Mouse (Mus musculus) limb, embryonic 14.5 days (tissue): ENCODE results near the gene Fbrs. TPM values are rescaled to one million over a fixed set of nuclear protein-coding genes. Genes with fewer than 3 reads are reported as not detected.
"Not testable (repeated sequence)": the region's sequence is repeated elsewhere in the genome, so short reads cannot be mapped to it uniquely, and the experiment has no call there.

ENCODE experiments used
- ATAC-seq: fragments of 200-750 bp; cut with Nextera tagmentation; 2 replicates; pipeline ENCODE4 v1.8.0; 2017; ENCODE audit warnings: low read depth, moderate number of reproducible peaks, moderate TSS enrichment; ENCODE audit not compliant: low FRiP score
- DNase-seq: peaks from one replicate; pipeline ENCODE4 v3.0.0-alpha.2; 2015; ENCODE audit warnings: low spot score
- H3K27ac ChIP-seq: fragments of 300-500 bp; sonication (generic); replicated peaks from 2 replicates; pipeline ENCODE4 v1.5.1; 2014; ENCODE audit warnings: low read depth, mild to moderate bottlenecking, low read length, moderate library complexity, mixed read lengths
- H3K27me3 ChIP-seq: fragments of 300-500 bp; sonication (generic); 2 replicates; pipeline ENCODE4 v1.6.1; 2014; ENCODE audit warnings: low read length, mixed read lengths; ENCODE audit not compliant: control insufficient read depth, insufficient read depth
- H3K36me3 ChIP-seq: fragments of 300-500 bp; sonication (generic); 2 replicates; pipeline ENCODE4 v1.6.1; 2014; ENCODE audit warnings: mild to moderate bottlenecking, low read length, moderate library complexity, mixed read lengths; ENCODE audit not compliant: control insufficient read depth, insufficient read depth
- H3K4me1 ChIP-seq: fragments of 300-500 bp; sonication (generic); 2 replicates; pipeline ENCODE4 v1.6.1; 2014; ENCODE audit warnings: antibody characterized with exemption, low read length, mixed read lengths; ENCODE audit not compliant: control insufficient read depth, insufficient read depth
- H3K4me2 ChIP-seq: fragments of 300-500 bp; sonication (generic); replicated peaks from 2 replicates; pipeline ENCODE4 v1.6.1; 2014; ENCODE audit warnings: low read depth, mild to moderate bottlenecking, low read length, moderate library complexity; ENCODE audit not compliant: severe bottlenecking
- H3K4me3 ChIP-seq: fragments of 300-500 bp; sonication (generic); replicated peaks from 2 replicates; pipeline ENCODE4 v1.5.1; 2014; ENCODE audit warnings: low read length
- H3K9ac ChIP-seq: fragments of 300-500 bp; sonication (generic); 2 replicates; pipeline ENCODE4 v1.6.1; 2014; ENCODE audit warnings: mild to moderate bottlenecking, low read depth, low read length, moderate library complexity; ENCODE audit not compliant: severe bottlenecking
- H3K9me3 ChIP-seq: fragments of 300-500 bp; sonication (generic); 2 replicates; pipeline ENCODE4 v1.6.1; 2016; ENCODE audit warnings: low read length; ENCODE audit not compliant: control insufficient read depth
- POLR2A ChIP-seq: fragments of 200-500 bp; IDR thresholded peaks from 2 replicates; pipeline ENCODE4 v1.8.0; 2012; ENCODE audit warnings: inconsistent platforms, mild to moderate bottlenecking, moderate library complexity, borderline replicate concordance; ENCODE audit not compliant: insufficient read depth, insufficient read length; ENCODE audit errors: extremely low read depth
- WGBS: fragments of 180-500 bp; shearing (Covaris S2); extraction: QIAGEN DNeasy Blood & Tissue Kit; methylation state at CpG from one replicate; pipeline ENCODE4 v1.1.7; 2014; 5-methylcytosine and 5-hydroxymethylcytosine counted together
- polyA plus RNA-seq, 2 experiments: library from polyadenylated mRNA; depleted of rRNA in 1 of 2; stranded (reverse) in 1 of 2; unstranded in 1 of 2; fragments of >200 nt; fragmentation: Nextera tagmentation in 1 of 2; extraction: Ambion mirVana in 1 of 2; gene quantifications; 2 replicates each; pipeline versions ENCODE4 v1.2.1 to v1.2.3; 2012 to 2014

Fbrs gene
- polyA plus RNA-seq, 2 experiments, result 17.3 to 49.8 TPM

GRCm38 (mm10) chr7:127485416-127485815, 6.4 kb downstream of the Fbrs start:
- Histone ChIP-seq H3K4me1 (peaks cover 5% of the 10 kb centered on the region), H3K4me2 (no peak overlapping the region), H3K36me3 (peaks cover 93% of the 10 kb centered on the region), H3K4me3 (no peak overlapping the region), H3K9ac (no peak overlapping the region), H3K27me3 (no peaks in the 10 kb centered on the region), H3K9me3 (no peaks in the 10 kb centered on the region), H3K27ac (no peak overlapping the region)
- no peak for TF ChIP-seq POLR2A
- DNase-seq (no peak), ATAC-seq (no peak)
- 89% methylated on average over 5 of the region's 5 CpGs for WGBS

- H3K4me2 ChIP-seq, DNase-seq, H3K9me3 ChIP-seq, H3K27ac ChIP-seq, H3K4me3 ChIP-seq, H3K4me1 ChIP-seq, H3K9ac ChIP-seq, H3K27me3 ChIP-seq, ATAC-seq: not testable (repeated sequence)
- 87% methylated on average over 4 of the region's 5 CpGs for WGBS
- peaks cover 85% of the 10 kb centered on the region for H3K36me3 ChIP-seq
These were observed 9.4 kb downstream of the Fbrs start for GRCm38 (mm10) chr7:127488364-127488763.

- Histone ChIP-seq H3K9ac (no peak overlapping the region), H3K4me3 (no peak overlapping the region), H3K4me2 (no peak overlapping the region), H3K9me3 (no peaks in the 10 kb centered on the region), H3K27me3 (no peaks in the 10 kb centered on the region), H3K36me3 (peaks cover 69% of the 10 kb centered on the region), H3K27ac (no peak overlapping the region), H3K4me1 (no peaks in the 10 kb centered on the region)
- no peak for ATAC-seq
- DNase-seq, result no peak
- no peak for TF ChIP-seq POLR2A
- 97% methylated on average over 7 of the region's 7 CpGs for WGBS
These were observed 11.0 kb downstream of the Fbrs start for GRCm38 (mm10) chr7:127489982-127490381.

- no peak for TF ChIP-seq POLR2A
- H3K27ac ChIP-seq, result no peak overlapping the region
- peaks cover 50% of the 10 kb centered on the region for H3K36me3 ChIP-seq
- H3K9me3 ChIP-seq, result no peaks in the 10 kb centered on the region
- H3K27me3 ChIP-seq, result no peaks in the 10 kb centered on the region
- ATAC-seq (no peak), DNase-seq (no peak)
- H3K4me3 ChIP-seq, result no peak overlapping the region
- H3K4me1 ChIP-seq, result no peaks in the 10 kb centered on the region
- 86% methylated on average over 3 of the region's 3 CpGs for WGBS
- no peak overlapping the region for H3K4me2 ChIP-seq
- no peak overlapping the region for H3K9ac ChIP-seq
These were observed 12.8 kb downstream of the Fbrs start for GRCm38 (mm10) chr7:127491846-127492245.

GRCm38 (mm10) chr7:127494648-127495047, 15.6 kb downstream of the Fbrs start:
- TF ChIP-seq POLR2A, result no peak
- Histone ChIP-seq H3K4me2 (no peak overlapping the region), H3K9ac (no peak overlapping the region), H3K27ac (no peak overlapping the region), H3K36me3 (peaks cover 25% of the 10 kb centered on the region), H3K9me3 (no peaks in the 10 kb centered on the region), H3K27me3 (no peaks in the 10 kb centered on the region), H3K4me3 (no peak overlapping the region), H3K4me1 (no peaks in the 10 kb centered on the region)
- ATAC-seq, result no peak
- DNase-seq, result no peak

- 85% methylated on average over 2 of the region's 2 CpGs for WGBS
- H3K4me1 ChIP-seq, result no peaks in the 10 kb centered on the region
- H3K36me3 ChIP-seq, result no peaks in the 10 kb centered on the region
- H3K9me3 ChIP-seq, result no peaks in the 10 kb centered on the region
- ATAC-seq, result no peak
- no peak overlapping the region for H3K27ac ChIP-seq
- H3K9ac ChIP-seq, result no peak overlapping the region
- no peak overlapping the region for H3K4me2 ChIP-seq
- H3K27me3 ChIP-seq, result no peaks in the 10 kb centered on the region
- no peak for TF ChIP-seq POLR2A
- DNase-seq, result no peak
- no peak overlapping the region for H3K4me3 ChIP-seq
These were observed 18.4 kb downstream of the Fbrs start for GRCm38 (mm10) chr7:127497382-127497781.
